Mouse (Mus musculus) spleen, embryonic (tissue): ENCODE measurements around the gene Adamtsl3.

Source experiments
- CTCF ChIA-PET: fragments of 350-600 bp; sonication (Branson Sonifier 250); formaldehyde crosslinking; loops from one replicate; lab custom pipeline; 2022; lab: Charles Lee

Adamtsl3 gene

DNA sequence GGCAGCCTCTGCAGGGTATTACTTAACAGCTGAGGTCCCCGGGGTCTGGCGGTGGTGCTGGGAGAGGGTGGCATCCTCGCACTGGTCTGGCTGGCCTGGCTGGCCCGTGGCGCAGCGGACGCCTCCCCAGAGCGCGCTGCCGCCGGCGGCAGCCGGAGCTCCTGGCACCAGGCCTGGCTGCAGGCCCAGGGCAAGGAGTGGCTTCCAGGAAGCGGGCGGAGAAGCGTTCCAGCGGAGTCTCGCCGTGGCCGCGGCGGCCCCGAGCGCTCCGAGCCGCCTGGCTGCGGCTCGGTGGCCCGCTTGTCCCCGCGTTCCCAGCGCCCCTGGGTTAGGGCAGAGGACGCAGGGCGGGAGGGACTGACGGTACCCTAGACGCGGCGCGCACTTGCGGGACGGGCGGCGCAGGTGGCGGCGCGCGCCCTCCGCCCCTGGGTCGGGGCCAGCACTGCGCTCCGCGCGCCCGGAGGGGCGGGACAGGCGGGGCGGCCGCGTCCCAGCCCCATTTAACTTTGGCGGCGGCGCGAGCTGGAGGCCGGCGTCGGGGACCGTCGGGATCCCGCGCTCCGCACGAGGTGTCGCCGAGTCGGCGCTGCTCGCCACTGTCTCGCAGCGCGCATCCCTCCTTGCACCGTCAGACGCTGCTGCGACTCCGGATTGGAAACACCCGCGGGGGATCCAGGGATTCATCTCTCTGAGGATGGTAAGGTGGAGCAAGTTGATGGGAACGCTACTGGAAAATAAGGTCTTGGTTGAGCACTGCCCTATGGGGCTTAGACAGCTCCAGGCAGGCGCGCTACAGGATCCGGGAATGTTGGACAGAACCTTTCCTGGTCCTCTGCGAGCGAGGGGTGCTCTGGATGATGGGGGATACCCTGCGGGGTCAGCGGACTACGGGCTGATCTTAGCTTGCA, at the start of gene Adamtsl3:
TSS of gene Adamtsl3 (plus strand) at position 484 of the 911 bp plus-strand sequence.
- CTCF ChIA-PET, result no interaction called here

- CTCF ChIA-PET, result no interaction called here
Observed at GRCm38 (mm10) chr7:82287242-82287641, 48.3 kb upstream of the Adamtsl3 start.

GRCm38 (mm10) chr7:82293441-82293840, 42.1 kb upstream of the Adamtsl3 start:
- CTCF ChIA-PET, result no interaction called here

GRCm38 (mm10) chr7:82294083-82294482, 41.4 kb upstream of the Adamtsl3 start:
- CTCF ChIA-PET, result no interaction called here

DNA sequence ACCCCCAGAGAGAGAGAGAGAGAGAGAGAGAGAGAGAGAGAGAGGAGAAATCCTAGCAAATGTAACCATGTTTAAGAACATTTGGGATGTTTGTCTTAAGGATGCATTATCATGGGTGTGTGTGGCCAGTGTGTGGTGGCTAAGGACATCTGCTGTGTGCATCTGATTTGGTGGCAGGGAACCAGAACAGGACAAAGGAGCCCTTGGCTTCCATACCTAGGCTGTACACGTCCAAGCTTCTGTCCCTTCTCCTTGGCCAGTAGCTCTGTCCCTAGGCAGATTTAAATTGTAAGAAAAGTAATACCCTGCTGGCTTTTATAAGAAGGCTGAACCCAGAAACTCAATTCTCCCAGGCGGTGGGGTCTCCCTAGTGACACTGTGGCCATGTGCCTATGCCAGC, 40.9 kb upstream of the Adamtsl3 start:
- CTCF ChIA-PET, result no interaction called here

GRCm38 (mm10) chr7:82308398-82308797, 27.1 kb upstream of the Adamtsl3 start:
- CTCF ChIA-PET, result no interaction called here

- CTCF ChIA-PET, result no interaction called here
Observed at GRCm38 (mm10) chr7:82318515-82318914, 17.0 kb upstream of the Adamtsl3 start.

DNA sequence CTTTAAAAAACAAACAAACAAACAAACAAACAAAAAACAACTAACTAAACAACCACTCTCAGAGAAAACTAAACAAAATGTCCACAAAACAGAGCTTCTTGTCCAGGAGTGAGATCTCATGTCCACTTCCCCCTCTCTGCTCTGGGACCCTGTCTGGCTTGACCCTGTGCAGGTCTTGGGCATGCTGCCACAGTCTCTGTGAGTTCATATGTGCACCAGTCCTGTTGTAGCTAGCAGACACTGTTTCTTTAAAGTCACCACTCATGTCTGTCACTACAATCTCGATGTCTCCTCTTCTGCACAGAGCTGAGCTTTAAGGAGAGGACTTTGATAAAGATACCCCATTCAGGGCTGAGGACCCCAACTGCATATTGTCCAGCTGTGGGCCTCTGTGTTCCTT, 8.9 kb upstream of the Adamtsl3 start:
- CTCF ChIA-PET, result no interaction called here

DNA sequence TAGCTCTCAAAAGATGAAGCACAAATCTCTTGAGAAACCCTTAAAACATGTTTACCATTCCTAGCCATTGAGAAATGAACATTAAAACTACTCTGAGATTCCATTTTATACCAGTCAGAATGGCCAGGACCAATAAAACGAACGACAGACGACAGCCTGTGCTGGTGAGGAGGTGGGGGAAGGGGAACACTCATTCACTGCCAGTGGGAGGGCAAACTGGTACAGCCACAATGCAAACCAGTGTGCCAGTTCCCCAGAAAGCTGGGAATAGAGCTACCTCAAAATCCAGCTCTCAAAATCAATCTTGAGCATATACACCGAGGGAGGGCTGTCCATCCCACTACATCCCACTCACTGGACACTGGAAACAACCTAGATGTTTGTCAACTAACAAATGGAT, 8.3 kb upstream of the Adamtsl3 start:
- CTCF ChIA-PET, result no interaction called here

DNA sequence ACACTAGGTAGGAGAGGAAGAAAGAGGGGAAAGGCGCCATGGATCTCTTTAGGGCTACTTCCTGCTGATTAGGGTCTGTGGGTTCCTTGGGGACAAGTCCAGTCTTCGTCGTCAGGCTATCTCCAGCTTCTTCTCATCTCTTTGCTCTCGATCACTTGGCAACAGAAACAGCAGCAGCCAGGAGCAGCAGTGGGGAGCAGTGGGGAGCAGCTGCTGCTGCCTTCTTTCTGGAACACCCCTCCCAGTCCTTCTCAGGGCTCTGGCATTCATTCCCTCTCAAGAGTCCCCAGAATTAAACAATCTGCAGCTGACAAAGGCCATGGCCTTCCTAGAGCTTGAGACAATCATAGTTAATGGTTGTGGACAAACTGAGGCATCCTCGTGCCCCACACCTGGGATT, 7.6 kb upstream of the Adamtsl3 start:
- CTCF ChIA-PET, result no interaction called here

GRCm38 (mm10) chr7:82329831-82330230, 5.7 kb upstream of the Adamtsl3 start:
- CTCF ChIA-PET, result no interaction called here

DNA sequence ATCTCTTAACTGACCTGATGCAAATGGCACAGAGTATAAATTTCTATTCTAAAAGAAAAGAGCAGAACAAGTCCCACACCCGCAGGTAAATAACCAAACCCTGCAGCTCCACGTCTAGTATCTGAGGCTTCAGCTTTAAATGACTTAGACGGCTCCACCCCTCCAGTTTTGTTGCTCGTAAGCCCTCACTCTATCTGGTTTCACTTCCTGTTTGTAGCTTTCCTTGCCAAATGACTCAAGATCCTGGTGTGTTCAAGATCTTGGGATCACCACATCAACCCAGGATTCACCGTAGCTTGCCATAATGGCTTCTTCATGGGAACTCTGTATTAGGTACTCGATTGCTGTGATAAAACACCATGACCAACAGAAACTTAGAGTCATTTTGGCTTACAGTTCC, 4.6 kb upstream of the Adamtsl3 start:
- CTCF ChIA-PET, result no interaction called here

DNA sequence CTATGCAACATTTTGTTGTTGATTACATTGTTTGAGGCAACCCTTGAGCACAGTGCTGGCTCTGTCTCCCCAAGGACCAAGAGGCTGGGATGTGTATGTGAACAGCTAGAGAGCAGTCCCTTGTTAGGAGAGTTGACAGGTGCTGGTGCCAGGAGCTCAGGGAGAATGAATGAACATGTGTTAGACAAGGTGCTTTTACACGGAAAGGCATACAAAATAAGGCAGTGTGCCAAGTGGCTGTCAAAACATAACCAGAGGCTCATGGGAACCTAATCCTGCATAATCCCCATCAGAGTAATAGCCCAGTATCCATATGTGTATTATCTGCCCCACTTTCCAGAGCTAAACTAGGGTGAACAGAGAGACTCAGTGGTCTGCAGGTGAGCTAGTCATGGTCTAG, 1.5 kb upstream of the Adamtsl3 start:
- CTCF ChIA-PET, result no interaction called here

GRCm38 (mm10) chr7:82336132-82336531, 638 bp downstream of the Adamtsl3 start:
- CTCF ChIA-PET, result interaction anchor here (0.6 kb wide), 1 partner anchor 1573 kb away, joined by 3 read pairs; no protein-coding TSS in a partner anchor

DNA sequence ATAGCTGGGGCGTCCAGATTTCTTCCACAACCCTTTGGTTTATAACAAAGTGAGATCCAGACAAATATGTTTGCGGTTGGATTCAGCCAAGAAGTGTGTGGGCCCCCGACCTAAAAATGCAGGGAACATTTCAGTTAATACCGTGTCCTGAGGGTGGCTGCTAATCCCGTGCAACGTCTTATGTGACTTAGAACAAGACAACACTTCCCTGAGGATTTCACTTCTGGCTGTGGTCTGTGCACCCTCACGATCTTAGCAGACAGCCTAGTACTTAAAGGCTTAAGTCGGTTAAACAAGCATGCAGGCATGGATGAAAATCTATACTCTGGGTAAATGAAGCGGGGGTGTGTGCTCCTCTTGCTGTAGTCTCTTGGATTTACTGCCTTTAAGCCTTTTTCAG, 2.6 kb downstream of the Adamtsl3 start:
- CTCF ChIA-PET, result no interaction called here

DNA sequence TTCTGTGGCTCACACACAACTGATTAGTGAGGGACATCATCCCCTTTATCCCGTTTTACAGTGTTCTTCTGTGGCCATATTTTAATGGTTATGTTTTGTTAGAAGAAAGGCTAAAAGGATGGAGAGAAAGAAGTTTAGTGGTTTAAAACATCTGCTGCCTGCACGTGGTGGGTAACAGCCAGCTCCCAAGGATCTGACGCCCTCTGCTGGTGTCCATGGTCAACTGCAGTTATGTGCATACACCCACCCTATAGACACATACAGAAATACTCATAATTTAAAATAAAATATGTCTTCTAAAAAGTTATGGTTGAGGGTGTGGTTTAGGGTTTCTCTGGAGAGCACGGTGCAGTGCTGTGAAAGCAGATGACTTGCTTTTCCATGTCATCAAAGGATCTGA, 3.0 kb downstream of the Adamtsl3 start:
- CTCF ChIA-PET, result no interaction called here

- CTCF ChIA-PET, result no interaction called here
Observed at GRCm38 (mm10) chr7:82339214-82339613, 3.7 kb downstream of the Adamtsl3 start.

DNA sequence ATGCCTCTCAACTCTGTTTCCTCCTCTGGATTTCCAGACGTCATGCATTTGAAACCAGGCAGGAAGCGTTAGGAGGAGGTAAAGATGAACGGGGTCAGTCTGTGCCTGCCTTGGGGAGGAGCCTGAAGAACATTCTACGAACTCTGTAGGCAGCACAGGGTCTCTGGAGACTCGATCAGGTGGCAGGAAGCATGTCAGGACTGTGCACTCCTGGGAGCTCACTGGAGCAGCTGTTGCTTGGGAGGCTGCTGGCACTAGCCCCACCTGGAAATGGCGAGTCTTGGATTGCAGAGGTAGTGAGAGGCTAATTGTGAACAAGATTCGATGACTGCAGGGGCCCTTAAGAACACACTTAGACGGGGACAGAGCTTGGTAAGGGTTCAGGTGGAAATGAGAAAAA, 6.0 kb downstream of the Adamtsl3 start:
- CTCF ChIA-PET, result no interaction called here

- CTCF ChIA-PET, result no interaction called here
Observed at GRCm38 (mm10) chr7:82346706-82347105, 11.2 kb downstream of the Adamtsl3 start.

GRCm38 (mm10) chr7:82349796-82350195, 14.3 kb downstream of the Adamtsl3 start:
- CTCF ChIA-PET, result no interaction called here

- CTCF ChIA-PET, result no interaction called here
Observed at GRCm38 (mm10) chr7:82350421-82350820, 14.9 kb downstream of the Adamtsl3 start.

DNA sequence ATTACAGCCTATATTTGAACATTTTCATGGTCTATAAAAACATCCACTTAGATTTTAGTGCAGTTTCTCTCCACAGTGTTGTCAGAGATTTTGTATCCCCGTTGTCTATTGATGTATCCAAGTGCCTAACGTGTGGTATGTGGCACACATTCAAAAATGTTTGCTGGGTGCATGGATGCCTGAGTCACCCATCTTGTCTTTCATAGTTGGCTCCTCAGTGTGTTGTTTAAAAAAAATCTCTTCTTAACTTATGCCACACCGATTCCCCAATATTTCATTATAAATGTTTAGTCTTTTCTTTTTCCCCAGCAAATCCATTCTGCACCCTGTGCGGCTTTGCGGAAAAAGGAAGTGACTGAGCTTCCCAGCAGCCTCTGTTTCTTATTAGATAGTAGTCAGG, 23.7 kb downstream of the Adamtsl3 start:
- CTCF ChIA-PET, result no interaction called here

DNA sequence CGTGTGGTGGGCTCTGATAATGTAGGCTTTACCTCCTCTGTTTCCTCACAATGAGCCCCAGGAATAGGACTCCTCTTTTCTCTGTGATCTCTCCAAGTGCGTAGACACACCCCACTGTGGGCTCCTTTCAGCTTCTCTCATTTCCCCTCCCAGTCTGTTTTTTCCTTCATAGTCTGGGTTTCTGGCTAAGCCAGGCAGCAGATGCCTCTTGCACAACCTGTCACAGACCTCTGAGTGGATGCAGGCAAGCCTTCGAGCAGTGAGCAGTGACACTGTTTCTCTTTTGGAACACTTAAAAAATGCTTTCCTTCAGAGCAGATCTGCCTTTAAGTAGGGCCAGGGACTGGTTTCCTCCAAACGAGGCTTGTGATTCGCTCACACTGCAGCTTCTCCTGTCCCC, 24.2 kb downstream of the Adamtsl3 start:
- CTCF ChIA-PET, result no interaction called here

GRCm38 (mm10) chr7:82360186-82360585, 24.7 kb downstream of the Adamtsl3 start:
- CTCF ChIA-PET, result no interaction called here
